Mouse (Mus musculus): ENCODE results near the gene Zfp986.
"Not testable (repeated sequence)": the region's sequence is repeated elsewhere in the genome, so short reads cannot be mapped to it uniquely, and the experiment has no call there.

DNA sequence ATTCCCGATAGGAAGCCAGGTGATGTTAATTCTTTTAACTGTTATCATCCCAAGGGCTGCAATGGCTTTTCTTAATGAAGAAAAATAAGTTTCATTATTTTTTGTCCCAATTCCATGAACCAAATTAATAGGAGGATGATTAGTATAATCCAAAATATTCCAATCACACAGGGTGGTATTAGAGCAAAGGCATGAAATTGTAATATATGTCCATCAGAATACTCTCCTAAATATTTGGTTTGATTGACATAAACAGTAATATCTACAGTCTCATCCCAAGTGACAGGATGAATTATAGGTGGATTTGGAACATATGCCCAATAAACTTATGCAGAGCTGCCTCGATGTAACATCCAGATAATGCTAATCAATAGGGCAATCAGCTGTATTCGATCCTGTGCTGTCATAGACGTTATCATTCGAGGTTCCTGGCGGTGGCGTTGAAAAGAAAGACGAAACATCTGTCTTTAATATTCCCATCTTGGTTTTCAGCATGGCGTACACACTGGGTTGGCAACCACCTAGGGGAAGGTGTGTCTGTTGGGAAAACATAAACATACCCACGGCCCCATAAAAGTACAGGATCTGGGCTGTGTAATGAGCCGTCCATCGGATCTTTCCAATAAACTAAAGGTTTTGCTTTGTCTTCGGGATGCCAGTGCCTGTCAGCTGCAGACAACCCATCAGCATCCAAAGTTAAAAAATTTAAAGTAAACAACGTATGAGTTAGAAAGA, 37.1 kb upstream of the Zfp986 start:
- not testable (repeated sequence) for TF ChIP-seq CTCF (IDR thresholded peaks at IDR 0.05; ENCODE audit: borderline replicate concordance, extremely low read depth, insufficient read depth, insufficient read length); POLR2A (IDR thresholded peaks at IDR 0.05; ENCODE audit: borderline replicate concordance, extremely low read depth, insufficient read depth, insufficient read length, poor library complexity, severe bottlenecking)

All from brain, embryonic 14.5 days (tissue).